Mouse (Mus musculus) urinary bladder, postnatal 36 days (tissue): ENCODE measurements around the gene H2-Eb2.

Experiments used
- DNase-seq, 2 experiments: peaks; one replicate each; pipeline ENCODE4 v3.0.0; 2022; ENCODE audit warnings: low spot score in 2 of 2, mixed read lengths in 1 of 2

The H2-Eb2 gene

GRCm38 (mm10) chr17:34325436-34325835, at the start of gene H2-Eb2:
TSS of gene H2-Eb2 (plus strand) at chr17:34325665.
- DNase-seq = no peak

GRCm38 (mm10) chr17:34280499-34281038, 44.9 kb upstream of the H2-Eb2 start:
- DNase-seq = no peak

- no peak for DNase-seq
Measured at GRCm38 (mm10) chr17:34281836-34282235, 43.6 kb upstream of the H2-Eb2 start.

GRCm38 (mm10) chr17:34285371-34285770, 40.1 kb upstream of the H2-Eb2 start:
- no peak for DNase-seq

GRCm38 (mm10) chr17:34285848-34286247, 39.6 kb upstream of the H2-Eb2 start:
- no peak for DNase-seq

- DNase-seq = no peak
Measured at GRCm38 (mm10) chr17:34286501-34286900, 39.0 kb upstream of the H2-Eb2 start.

GRCm38 (mm10) chr17:34286999-34287398, 38.5 kb upstream of the H2-Eb2 start:
- DNase-seq = no peak

- peak; percentile 83 to 86 for DNase-seq
Measured at GRCm38 (mm10) chr17:34287648-34288047, 37.8 kb upstream of the H2-Eb2 start, which contains the start of gene H2-Aa. TSS of gene H2-Aa (minus strand) at chr17:34287823.

GRCm38 (mm10) chr17:34288131-34288530, 37.3 kb upstream of the H2-Eb2 start:
- DNase-seq = no peak

GRCm38 (mm10) chr17:34291609-34292008, 33.9 kb upstream of the H2-Eb2 start:
- peak; percentile 65 to 74 for DNase-seq

GRCm38 (mm10) chr17:34292570-34292969, 32.9 kb upstream of the H2-Eb2 start:
- no peak for DNase-seq

GRCm38 (mm10) chr17:34293533-34293932, 31.9 kb upstream of the H2-Eb2 start:
- DNase-seq = no peak

GRCm38 (mm10) chr17:34294249-34294648, 31.2 kb upstream of the H2-Eb2 start:
- DNase-seq = no peak

- DNase-seq = no peak
Measured at GRCm38 (mm10) chr17:34295307-34295706, 30.2 kb upstream of the H2-Eb2 start.

GRCm38 (mm10) chr17:34295891-34296794, 29.3 kb upstream of the H2-Eb2 start:
- no peak for DNase-seq

- no peak for DNase-seq
Measured at GRCm38 (mm10) chr17:34299356-34299755, 26.1 kb upstream of the H2-Eb2 start.

- DNase-seq = no peak
Measured at GRCm38 (mm10) chr17:34300071-34300470, 25.4 kb upstream of the H2-Eb2 start.

GRCm38 (mm10) chr17:34300691-34301566, 24.5 kb upstream of the H2-Eb2 start:
- no peak for DNase-seq

GRCm38 (mm10) chr17:34301670-34302190, 23.7 kb upstream of the H2-Eb2 start:
- no peak for DNase-seq

GRCm38 (mm10) chr17:34303789-34304188, 21.7 kb upstream of the H2-Eb2 start:
- DNase-seq = no peak

- peak; percentile 48 to 60 for DNase-seq
Measured at GRCm38 (mm10) chr17:34304751-34305150, 20.7 kb upstream of the H2-Eb2 start.
